Mouse (Mus musculus) lung, postnatal 25 days (tissue): Measurements from ENCODE around the gene Trim63.
"Not testable (repeated sequence)": the region's sequence is repeated elsewhere in the genome, so short reads cannot be mapped to it uniquely, and the experiment has no call there.

Experiments used
- DNase-seq: peaks from one replicate; pipeline ENCODE4 v3.0.0; 2022; ENCODE audit warnings: low spot score

The Trim63 gene

DNA sequence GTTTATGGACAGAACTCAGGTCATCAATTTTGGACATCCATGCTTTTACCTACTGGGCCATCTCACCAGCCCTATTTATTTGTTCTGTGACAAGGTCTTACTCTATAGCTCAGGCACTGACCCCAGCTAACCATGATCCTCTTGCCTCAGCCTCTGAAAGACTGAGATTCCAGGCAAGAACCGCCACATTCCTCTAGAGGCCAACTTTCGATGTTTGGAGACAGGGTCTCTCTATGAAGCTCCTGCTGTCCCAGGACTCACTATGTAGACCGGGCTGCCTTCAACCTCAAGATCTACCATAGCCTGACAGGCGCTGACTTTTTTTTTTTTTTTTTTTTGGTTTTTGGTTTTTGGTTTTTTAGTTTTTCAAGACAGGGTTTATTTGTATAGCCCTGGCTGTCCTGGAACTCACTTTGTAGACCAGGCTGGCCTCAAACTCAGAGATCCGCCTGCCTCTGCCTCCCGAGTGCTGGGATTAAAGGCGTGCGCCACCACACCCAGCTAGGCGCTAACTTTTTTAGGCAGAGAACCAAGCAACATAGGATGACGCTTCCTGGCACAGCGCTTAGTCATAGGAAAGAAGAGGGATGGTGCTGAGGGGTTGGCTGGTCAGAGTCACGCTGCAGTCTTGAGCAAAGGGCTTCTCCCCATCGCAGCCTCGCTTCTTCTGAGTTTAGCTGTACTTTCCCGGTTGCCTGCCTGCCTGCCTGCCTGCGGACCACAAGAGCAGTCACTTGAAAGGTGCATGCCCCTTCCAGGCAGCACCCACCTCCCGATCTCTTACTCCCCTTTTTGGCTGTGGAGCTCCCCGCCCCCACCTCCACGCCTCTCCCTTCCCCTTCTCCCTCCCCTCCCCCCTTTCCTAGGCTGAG is 16.1 kb upstream of the Trim63 start:
- DNase-seq, result no peak

DNA sequence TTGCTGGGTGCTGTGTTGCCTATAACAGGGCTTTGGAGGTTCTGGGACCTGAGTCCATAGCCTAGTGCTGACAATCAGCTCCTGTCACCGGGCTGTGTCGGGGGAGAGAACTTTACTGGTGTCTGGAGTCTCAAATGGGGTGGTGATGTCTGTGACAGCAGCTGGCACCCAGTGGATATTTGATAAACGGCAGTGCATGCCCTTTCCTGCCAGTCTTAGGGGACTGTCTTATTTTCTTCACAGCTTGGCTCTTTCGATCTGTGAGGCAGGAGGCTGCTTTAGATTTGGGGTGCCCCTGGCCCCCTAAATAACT is 15.5 kb upstream of the Trim63 start:
- no peak for DNase-seq

DNA sequence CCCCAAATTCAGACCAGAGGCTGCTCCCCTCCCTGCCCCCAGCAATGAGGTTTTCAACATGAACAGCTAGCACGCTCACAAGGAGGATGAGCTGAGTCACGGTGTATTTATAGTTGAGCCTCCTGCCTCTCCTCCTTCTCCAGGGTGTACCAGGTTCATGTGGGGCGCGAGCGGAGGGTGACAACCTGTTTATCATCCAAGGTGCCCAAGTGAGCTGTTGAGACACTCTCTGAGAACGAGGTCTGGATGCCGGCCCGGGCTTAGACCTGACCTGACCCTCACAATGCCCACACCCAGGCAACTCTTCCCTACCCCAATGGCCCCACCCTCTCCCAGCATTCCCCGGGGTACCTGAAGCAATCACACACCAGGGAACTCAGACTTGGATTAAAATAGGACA is 14.6 kb upstream of the Trim63 start:
- peak; percentile 38 for DNase-seq

DNA sequence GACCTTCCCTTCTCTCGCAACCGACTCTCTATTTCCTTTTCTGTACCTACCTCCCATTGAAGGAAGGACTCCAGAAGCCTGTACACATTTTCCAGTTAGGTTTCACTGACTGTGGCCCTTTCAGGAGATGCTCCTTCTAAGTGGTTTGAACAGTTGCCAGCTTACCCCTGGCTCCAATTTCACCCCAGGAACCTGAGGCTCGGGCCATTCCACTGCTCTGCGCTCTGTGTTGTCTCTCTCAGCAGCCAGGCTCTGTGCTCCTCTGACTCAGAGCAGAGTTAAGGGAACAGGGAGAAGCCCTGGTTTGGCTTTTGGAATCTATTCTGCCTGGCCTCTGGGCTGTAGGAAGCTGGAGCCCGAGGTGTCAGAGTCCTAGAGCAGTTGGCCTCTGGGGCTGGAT is 12.8 kb upstream of the Trim63 start:
- no peak for DNase-seq

DNA sequence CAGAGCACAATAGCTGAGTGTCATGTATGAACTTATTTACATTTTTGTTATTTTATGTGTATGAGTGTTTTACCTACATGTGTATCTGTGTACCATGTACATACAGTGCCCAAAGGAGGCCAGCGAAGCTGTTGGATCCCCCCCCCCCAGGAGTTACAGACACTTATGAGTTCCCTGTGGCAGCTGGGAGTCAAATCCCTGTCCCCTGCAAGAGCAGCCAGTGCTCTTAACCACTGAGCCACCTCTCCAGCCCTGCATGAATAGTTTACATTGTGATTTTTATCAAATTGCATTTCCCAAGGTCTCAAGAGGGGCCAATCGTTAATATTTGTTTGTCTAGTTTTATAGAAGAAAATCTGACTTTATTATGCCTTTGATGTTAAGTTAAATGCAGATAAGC is 8.0 kb upstream of the Trim63 start:
- no peak for DNase-seq

DNA sequence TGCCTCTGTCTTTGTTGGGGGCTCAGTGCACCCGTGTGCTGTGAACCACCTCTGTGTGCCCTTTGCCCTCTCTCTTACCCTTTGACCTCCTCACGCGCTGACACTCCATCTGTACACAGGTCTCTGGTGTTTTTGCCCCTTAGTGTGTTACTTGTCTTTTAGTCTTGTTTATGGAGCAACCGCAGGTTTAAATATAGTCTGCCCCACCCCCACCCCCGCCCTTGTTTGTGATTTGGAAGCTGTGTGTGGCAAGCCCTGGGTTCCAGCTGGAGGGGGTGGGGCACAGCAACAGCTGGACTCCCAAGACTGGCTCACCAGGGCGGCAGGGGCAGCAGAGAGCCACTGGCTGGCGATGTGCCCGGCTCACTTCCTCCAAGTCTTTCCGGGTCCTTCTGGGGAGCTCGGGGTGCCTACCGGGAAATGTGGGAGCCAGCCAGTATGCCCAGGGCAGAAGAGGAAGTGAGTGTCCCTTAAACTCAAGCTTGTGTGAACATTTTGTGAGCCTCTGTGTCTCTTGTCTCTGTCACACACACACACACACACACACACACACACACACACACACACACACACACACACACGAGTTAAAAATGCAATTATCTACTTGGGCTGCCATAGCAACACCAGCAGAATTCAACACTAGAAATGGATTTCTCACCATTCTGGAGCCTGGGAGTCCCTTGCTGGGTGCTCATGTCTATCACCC is 7.4 kb upstream of the Trim63 start:
- DNase-seq, result peak; percentile 78

DNA sequence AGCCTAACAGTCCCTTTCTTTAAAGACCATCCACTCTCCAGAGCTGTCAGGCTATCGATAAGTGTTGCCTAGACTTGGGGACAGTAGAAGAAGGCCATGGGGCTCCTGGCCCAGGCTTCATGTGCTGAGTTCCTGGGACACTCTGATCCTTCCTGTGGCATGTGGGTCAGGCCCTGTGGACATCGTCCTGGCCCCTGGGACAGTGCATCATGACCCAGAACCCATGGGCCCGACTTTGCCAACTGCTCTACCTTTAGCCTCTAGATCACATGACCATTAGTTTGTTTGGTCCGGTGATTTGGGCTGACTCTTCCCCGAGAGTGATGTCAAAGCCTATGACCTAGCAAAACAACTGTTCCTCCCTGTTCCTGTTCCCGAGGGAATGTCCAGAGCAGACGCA is 4.8 kb upstream of the Trim63 start:
- DNase-seq, result no peak

DNA sequence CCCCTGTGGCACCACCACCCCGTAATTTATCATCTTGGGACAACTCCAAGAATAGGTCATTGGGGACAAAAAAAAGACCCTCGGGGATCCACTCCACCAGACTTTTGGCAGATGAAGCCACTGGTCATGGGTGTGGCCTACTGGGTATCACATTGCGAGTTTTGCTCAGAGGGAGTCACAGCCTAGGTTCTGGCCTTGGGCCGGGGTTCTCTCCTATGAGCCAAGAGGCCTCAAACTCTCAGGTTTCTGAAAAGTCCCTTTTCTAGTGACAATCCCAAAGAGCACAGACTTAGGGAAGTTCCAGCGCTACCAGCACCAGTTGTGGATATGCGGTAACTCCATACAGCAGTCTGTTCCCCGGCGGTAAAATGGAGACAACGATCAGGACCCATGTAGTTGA is 4.3 kb upstream of the Trim63 start:
- DNase-seq, result no peak

DNA sequence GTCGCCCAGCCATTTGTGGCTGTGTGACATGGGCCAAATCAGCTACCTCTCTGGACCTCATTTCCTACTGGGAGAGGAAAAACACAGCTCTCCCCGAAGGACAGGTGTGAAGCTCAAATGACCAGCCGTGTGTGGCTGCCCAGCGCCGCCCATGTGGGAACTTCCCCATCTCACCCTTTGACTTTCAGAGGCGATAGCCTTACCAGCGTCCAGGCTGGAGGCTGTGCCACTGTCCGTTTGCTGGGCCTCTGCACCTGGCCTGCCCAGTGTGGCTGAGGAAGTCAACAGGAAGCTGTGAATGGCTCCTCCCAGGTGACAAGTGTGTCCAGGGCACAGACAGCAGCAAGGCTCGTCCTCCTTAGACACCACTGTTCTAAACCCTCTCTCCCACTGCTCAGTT is 3.1 kb upstream of the Trim63 start:
- DNase-seq, result no peak

DNA sequence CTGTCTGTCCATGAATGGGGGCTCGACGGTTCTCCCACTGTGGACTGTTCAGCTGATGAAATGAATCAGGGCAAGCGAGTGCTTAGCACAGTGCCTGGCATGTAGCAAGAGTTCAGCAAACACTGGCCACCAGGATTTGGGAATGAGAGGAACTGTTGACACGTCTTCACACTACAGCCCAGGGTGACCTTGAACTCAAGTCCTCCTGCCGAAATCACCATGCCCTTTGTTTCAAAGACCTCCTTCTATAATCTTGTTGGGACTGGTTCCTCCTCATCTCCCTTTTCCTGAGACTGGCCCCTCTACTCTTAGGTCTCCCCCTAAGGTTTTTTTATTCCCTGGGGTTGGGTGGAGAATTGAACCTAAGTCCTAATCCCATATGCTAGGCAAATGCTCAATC is 2.6 kb upstream of the Trim63 start:
- no peak for DNase-seq

DNA sequence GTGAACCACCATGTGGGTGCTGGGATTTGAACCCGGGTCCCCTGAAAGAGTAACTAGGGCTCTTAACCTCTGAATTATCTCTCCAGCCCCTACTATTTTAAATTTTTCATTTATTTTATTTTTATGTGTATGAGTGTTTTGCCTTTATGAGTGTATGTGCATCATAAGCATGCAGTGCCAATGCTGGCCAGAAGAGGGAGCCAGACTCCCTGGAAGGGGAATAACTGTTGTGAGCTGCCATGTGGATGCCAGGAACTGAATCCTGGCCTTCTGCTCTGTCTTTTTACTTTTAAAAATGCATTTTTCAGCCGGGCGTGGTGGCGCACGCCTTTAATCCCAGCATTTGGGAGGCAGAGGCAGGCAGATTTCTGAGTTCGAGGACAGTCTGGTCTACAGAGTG is 2.0 kb upstream of the Trim63 start:
- DNase-seq, result no peak

DNA sequence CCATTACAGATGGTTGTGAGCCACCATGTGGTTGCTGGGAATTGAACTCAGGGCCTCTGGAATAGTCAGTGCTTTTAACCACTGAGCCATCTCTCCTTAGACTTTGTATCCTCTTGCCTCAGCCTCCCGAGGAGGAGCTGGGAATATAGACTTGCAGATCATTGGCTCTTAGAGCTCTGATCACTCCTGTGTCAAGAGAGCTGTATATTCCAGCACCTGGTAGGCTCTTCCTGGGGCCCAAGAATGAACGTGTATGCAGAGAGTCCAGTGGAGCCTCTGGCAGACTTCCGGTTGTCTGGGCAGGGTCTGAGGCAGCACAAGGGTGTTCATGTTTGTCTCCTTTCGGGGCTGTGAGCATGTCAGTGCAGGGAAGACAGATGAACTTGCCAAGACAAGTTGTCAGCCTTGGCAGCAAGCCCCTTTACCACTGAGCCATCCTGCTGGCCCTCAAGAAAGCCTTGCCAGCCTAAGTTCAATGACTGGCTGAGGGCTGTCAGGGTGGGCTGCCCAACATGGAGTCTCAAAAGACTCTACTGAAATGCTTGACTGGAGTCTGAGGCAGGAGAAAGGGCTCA is 752 bp upstream of the Trim63 start:
- no peak for DNase-seq

DNA sequence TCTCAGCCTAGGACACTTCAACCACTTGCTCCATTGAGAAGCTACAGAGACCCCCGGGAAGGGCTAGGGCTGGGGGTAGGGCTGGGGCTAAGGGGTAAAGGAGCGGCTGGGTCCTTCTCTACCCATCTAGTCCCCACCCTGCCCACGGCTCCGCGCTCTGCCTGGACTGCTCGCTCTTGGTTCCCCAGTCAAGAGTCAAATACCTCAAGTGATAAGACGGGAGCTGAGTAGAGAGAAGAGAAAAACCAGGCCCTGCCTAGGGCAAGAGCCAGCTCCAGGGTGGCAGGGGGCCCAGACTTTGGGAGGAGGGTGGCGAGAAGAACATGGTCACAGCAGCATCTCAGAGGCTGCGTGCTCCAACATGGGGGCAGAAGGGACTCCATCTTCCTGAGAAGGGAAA is 550 bp downstream of the Trim63 start:
- DNase-seq, result no peak

DNA sequence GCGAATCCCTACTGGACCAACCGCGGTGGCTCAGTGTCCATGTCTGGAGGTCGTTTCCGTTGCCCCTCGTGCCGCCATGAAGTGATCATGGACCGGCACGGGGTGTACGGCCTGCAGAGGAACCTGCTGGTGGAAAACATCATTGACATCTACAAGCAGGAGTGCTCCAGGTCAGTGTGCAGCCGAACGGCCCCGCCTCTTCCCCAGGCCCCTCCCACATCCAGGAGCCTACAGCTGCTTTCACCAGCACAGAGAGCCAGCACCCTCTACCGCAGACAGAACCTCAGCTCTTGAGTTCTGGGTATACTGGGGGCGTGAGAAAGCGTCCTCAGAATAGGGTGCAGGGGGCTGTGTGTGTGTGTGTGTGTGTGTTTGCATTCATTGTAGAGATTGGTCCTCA is 1.5 kb downstream of the Trim63 start:
- no peak for DNase-seq

DNA sequence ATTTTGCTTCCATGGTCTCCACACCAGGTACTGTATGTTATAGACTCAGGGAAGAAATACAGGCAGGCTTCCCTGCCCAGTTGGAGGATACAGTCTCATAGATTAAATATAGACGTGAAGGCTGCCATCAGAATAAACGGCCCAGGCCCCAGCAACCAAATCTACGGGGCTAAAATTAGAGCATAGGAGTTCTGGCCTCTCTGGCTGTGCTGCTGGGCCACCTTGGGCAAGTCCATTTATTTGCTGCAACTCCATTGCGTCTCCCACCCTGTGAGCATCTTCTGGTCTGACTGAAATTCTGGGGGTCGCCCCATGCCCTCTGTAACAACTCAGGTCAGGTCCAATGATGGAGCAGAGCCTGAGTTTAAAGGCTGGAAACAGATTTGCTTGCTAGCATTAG is 4.2 kb downstream of the Trim63 start:
- DNase-seq, result no peak

DNA sequence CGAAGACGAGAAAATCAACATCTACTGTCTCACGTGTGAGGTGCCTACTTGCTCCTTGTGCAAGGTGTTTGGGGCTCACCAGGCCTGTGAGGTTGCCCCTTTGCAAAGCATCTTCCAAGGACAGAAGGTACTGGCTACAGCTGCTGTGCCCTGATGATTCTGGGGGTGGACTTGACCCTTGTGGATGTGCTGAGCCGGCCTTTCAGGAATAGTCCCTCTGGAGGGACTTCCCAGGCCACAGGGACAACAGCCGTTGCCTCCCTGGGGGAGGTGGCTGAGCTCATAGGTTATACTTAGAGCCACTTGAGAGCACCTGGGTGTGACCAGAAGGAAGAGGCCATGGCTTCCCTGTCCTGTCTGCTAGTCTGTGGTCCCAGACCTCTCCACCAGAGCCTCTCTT is 4.8 kb downstream of the Trim63 start:
- no peak for DNase-seq

DNA sequence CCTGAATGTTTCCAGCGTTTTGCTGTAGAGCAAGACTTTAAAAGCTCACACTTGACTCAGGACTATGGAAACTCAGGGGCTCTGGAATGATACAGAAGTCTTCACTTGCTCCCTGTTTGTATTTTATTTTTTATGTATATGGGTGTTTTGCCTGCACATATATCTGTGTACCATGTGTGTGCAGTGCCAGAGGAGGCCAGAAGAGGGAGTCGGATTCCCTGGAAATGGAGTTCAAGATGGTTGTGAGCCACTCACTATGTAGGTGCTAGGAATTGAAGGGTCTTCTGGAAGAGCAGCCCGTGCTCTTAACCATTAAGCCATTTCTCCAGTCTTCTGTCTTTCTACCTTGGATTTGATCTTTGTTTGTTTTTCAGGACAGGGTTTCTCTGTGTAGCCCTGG is 6.6 kb downstream of the Trim63 start:
- DNase-seq, result no peak

DNA sequence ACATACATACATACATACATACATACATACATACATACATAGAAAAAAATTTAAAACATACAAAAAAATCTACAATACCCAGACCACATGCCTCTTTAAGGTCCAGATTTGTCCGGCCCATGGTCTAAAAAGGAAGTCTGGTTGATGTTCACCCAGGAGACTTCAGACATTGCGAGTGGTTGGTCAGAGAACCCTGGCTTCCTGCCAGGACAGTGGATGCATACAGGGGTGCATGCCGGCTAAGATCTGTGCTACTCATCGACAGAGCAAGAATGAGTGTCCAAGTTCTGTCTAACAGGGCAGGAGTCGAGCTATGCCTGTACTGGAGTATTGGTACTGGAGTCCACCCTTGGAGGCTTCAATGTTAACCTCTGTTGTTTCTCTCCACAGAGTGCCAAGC is 9.7 kb downstream of the Trim63 start:
- DNase-seq, result no peak

DNA sequence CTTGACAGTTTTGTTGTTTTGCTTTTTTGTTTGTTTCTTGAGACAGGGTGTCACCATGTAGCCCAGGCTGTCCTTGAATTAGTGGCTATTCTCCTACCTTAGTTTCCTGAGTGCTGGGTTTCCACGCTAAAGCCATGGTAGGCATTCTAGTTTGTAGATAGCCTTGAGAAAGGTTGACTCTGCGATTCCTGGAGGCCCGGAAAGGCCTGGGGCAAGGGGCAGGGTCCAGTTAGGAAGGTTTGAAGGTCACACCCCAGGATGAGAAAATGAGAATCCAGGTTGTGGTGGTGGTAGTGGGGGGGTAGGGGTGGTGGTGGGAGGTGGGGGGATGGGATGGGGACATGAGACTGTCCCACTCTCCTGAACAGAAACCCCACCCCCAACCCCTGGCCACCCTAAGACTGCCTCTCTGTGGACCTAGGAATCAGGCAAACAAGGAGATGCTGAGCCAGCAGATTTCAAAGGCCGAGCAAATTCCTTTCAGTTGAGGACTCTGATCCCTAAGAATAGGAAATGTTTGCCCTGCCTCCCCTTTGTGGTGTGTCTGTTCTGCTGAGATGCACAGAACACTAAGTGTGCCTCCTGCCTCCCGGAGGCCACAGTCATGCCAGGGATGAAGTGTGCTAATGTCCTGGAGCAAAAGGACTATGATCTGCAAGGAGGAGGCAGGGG is 12.1 kb downstream of the Trim63 start:
- no peak for DNase-seq

DNA sequence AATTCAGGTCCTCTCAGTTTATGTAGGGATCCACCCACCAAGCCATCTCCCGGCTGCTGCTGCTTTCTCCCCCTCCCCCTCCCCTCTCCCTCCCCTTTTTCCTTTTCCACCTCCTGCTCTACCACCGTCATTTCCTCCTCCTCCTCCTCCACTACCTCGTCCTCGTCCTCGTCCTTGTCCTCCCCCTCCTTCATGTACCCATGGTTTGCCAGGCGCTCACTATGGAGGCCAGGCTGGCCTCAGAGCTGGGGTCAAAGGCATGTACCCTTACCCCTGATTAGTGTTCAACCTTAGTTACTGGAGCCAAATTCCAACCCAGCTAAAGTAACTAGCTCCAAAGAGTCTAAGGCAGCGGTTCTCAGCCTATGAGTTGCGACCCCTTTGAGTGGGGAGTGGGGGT is 13.2 kb downstream of the Trim63 start:
- no peak for DNase-seq

DNA sequence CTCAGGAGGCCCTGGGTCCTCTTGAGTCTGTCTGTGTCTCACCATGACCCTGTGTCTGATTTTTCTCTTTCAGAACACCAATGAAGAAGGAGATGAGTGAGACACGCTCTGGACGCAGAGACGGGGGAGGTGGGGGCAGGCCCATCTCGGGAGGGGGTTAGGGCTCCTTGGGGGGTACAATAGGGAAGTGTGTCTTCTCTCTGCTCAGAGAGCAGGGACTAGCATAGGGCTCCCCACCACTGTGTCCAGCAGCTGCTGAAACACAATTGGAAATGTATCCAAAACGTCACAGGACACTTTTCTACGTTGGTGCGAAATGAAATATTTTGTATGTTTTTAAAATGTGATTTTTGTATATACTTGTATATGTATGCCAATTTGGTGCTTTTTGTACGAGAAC is 13.9 kb downstream of the Trim63 start:
- no peak for DNase-seq

DNA sequence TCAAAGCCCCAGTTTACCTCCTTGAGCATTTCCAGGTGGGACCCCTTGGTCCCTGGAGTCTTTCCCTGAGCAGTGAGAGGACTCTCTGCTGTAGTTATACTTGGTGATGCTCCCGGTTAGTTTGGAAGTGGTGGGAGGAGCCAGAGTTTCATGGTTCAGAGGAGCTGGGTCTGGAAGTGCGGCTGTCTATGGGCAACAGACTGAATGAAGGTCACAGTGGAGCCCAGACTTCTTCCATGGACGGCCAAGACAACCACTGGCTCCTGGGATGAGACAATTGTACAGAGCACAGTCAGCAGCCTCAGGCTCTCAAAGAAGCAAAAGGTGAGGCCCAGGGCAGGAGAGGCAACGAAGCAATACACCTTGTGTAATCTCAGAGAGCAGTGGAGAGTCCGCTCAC is 15.4 kb downstream of the Trim63 start:
- DNase-seq, result no peak

DNA sequence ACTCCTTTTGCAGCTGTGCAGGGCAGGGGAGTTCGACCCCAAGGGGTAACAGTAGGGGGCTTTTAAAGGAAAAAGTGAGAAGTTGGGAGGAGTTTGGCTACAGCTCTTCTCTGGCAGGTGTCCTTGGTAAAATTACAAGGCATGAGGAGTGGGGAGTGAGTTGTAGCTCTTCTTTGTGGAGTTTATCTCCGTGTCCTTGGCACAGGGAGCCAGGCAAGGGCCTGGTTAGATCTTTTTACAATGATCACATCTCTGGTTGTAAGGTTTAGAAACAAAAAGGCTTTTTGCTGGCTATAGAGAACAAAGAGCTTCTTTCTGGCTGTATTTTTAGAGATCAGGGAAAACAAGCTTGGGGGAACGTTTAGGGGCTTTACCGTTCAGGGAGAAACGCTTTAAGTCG is 26.3 kb downstream of the Trim63 start:
- DNase-seq, result not testable (repeated sequence)
